Comparison of ENCODE assay signal across 17 mouse cellular contexts in the genomic region with DNA sequence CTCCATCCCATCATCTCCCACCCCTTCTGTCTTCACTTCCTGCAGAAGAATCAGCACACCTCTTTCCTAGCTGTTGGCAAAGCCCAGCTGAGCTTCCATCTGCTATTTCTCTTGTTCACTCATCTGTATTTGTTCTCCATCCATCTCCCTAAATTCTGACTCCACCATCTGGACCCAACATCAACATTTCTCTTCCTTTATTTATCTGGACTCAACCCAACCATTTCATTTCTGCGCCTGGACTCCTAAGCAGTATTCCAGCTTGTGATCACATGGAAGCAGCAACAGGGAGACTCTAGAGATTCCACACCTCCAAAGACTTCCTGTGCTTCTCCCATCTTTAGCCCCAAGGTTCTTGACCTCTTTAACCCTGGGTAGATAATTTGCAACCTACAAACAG.
"Had no signal": no experiment of that assay in that cellular context is flagged by ENCODE, and none has a peak within 500 bp of the region (broad histone marks: within the 10 kb centered on the region; RNA-seq: fewer than 3 reads in every experiment).

No protein-coding gene starts in this region.

- H3K27me3 ChIP-seq: liver, embryonic 13.5 days; megakaryocyte, embryonic 14.5 days; neural tube, embryonic 12.5 days; neural tube, embryonic 15.5 days had no signal

- H3K9ac ChIP-seq: liver, embryonic 13.5 days; neural tube, embryonic 12.5 days; neural tube, embryonic 15.5 days had no signal

- ATAC-seq: inflammation-experienced regulatory T-cells, adult 6 months; intestine, embryonic 16.5 days; lung, postnatal 0 days had no signal

- H3K36me3 ChIP-seq: liver, embryonic 13.5 days; neural tube, embryonic 12.5 days; neural tube, embryonic 15.5 days had no signal

- H3K4me1 ChIP-seq: liver, embryonic 13.5 days; megakaryocyte, embryonic 14.5 days; neural tube, embryonic 12.5 days; neural tube, embryonic 15.5 days had no signal

- H3K4me2 ChIP-seq: liver, embryonic 13.5 days; midbrain, embryonic 11.5 days; neural tube, embryonic 12.5 days; neural tube, embryonic 15.5 days had no signal

- H3K4me3 ChIP-seq: liver, embryonic 13.5 days; megakaryocyte, embryonic 14.5 days; neural tube, embryonic 12.5 days; neural tube, embryonic 15.5 days had no signal

- H3K27ac ChIP-seq: liver, embryonic 13.5 days; neural tube, embryonic 12.5 days; neural tube, embryonic 15.5 days had no signal

- DNase-seq: kidney, adult 18-20 months; kidney, postnatal 10 days; kidney, postnatal 36 days; liver, embryonic 13.5 days; lung, adult 2 months; lung, postnatal 36 days; right cerebral cortex, adult 18-20 months; right cerebral cortex, postnatal 14 days; right cerebral cortex, postnatal 4 days; thymus, postnatal 25 days had no signal

- H3K9me3 ChIP-seq: liver, embryonic 13.5 days; megakaryocyte, embryonic 14.5 days; neural tube, embryonic 12.5 days; neural tube, embryonic 15.5 days had no signal
